Mouse (Mus musculus) lung, postnatal 0 days (tissue): ENCODE results near the gene Midn. TPM values are rescaled to one million over a fixed set of nuclear protein-coding genes. Genes with fewer than 3 reads are reported as not detected.

Experiments used
- ATAC-seq: fragments of 200-750 bp; cut with Nextera tagmentation; 2 replicates; pipeline ENCODE4 v1.8.0; 2017; ENCODE audit warnings: moderate library complexity
- DNase-seq: peaks from one replicate; pipeline ENCODE4 v3.0.0-alpha.2; 2016; ENCODE audit warnings: low spot score
- H3K27ac ChIP-seq: fragments of 300-500 bp; sonication (generic); 2 replicates; pipeline ENCODE4 v1.5.1; 2014; ENCODE audit warnings: antibody characterized with exemption, mild to moderate bottlenecking, low read length, mixed read lengths
- H3K27me3 ChIP-seq: fragments of 300-500 bp; sonication (generic); replicated peaks from 2 replicates; pipeline ENCODE4 v1.6.1; 2014; ENCODE audit warnings: low read length, mixed read lengths; ENCODE audit not compliant: insufficient read depth
- H3K36me3 ChIP-seq: fragments of 300-500 bp; sonication (generic); 2 replicates; pipeline ENCODE4 v1.6.1; 2014; ENCODE audit warnings: low read length, mixed read lengths; ENCODE audit not compliant: insufficient read depth
- H3K4me1 ChIP-seq: fragments of 300-500 bp; sonication (generic); 2 replicates; pipeline ENCODE4 v1.6.1; 2014; ENCODE audit warnings: antibody characterized with exemption, low read depth, low read length, mixed read lengths; ENCODE audit not compliant: insufficient read depth
- H3K4me2 ChIP-seq: fragments of 300-500 bp; sonication (generic); replicated peaks from 2 replicates; pipeline ENCODE4 v1.6.1; 2014; ENCODE audit warnings: low read depth, mild to moderate bottlenecking, low read length, moderate library complexity, mixed read lengths
- H3K4me3 ChIP-seq: fragments of 300-500 bp; sonication (generic); 2 replicates; pipeline ENCODE4 v1.5.1; 2014; ENCODE audit warnings: low read depth, low read length
- H3K9ac ChIP-seq: fragments of 300-500 bp; sonication (generic); replicated peaks from 2 replicates; pipeline ENCODE4 v1.6.1; 2014; ENCODE audit warnings: low read depth, mild to moderate bottlenecking
- H3K9me3 ChIP-seq: fragments of 300-500 bp; sonication (generic); 2 replicates; pipeline ENCODE4 v1.6.1; 2016; ENCODE audit warnings: low read length, mixed read lengths
- CTCF ChIP-seq: IDR thresholded peaks from 2 replicates; pipeline ENCODE4 v1.5.1; 2016; ENCODE audit warnings: antibody characterized with exemption, mild to moderate bottlenecking
- EP300 ChIP-seq: IDR thresholded peaks from 2 replicates; pipeline ENCODE4 v1.6.1; 2016; ENCODE audit warnings: antibody characterized with exemption, mild to moderate bottlenecking, control low read depth
- WGBS: fragments of 180-500 bp; shearing (Covaris S2); extraction: QIAGEN DNeasy Blood & Tissue Kit; methylation state at CpG from one replicate; pipeline ENCODE4 v1.1.7; 2014; 5-methylcytosine and 5-hydroxymethylcytosine counted together
- polyA plus RNA-seq: library from polyadenylated mRNA; unstranded; fragments of >200 nt; fragmentation: Nextera tagmentation; extraction: Ambion mirVana; gene quantifications from 2 replicates; pipeline ENCODE4 v1.2.1, GENCODE M21; 2015

Midn gene
- polyA plus RNA-seq, 1 experiment from 2014 or later: 13.2 TPM

DNA sequence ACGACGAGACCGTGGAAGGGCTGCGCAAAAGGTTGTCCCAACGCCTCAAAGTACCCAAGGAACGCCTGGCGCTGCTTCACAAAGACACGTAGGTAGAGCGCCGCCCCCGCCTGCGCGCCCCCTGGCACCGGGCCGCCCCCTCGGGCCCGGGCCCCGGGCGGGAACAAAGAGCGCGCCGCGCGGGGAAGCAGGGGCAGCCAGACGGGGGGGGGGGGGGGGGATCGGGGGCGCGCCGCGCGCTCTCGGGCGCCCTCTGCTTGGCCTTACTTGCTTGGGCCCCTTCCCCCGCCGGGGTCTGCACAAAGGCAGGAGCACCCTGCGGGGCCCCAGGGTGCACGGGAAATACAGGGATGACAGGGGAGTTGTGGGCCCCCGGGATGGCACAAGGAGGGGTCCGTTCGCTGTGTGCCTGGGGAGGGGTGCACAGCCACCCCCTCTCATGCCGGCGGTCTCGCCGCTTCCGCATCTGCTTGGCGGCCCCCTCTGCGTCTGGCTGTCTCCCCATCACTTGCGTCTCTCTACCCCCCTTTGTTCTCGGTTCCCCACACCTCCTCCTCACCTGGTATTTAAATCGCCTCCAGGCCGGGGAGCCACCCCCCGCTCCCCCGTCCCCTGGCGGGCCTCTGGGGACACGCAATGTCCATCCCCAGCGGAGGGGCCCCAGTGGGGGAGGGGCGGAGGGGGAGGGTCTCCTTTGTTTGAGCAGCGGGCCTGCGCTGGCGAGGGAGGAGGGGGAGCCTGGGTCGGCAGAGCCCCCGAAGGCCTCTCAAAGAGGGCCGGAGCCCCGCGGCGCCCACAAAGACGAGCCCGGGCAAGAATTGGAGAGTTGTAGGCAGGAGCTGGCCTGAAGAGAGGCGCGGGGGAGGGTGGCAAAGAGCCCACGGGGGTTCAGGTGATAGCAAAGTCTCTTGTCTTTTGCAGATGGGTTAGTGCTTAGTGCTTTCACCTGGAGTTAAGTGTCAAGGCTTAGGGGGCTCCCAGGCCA lies 2.4 kb downstream of the Midn start:
- peaks cover 31% of the 10 kb centered on the region for H3K4me1 ChIP-seq
- WGBS: under 1% methylated on average over 32 of the region's 71 CpGs
- peak overlapping the region; percentile 96 for H3K27ac ChIP-seq
- H3K27me3 ChIP-seq: no peaks in the 10 kb centered on the region
- H3K9ac ChIP-seq: peak overlapping the region; percentile 77
- H3K36me3 ChIP-seq: peaks cover 29% of the 10 kb centered on the region
- peak overlapping the region; percentile 90 for H3K4me2 ChIP-seq
- DNase-seq (peak; percentile 56), ATAC-seq (no peak)
- peak overlapping the region; percentile 85 for H3K4me3 ChIP-seq
- no peaks in the 10 kb centered on the region for H3K9me3 ChIP-seq
- no peak; the same call in 1 of the 2 replicates for TF ChIP-seq CTCF
- no peak for TF ChIP-seq EP300

GRCm38 (mm10) chr10:80151211-80152034 lies 3.4 kb downstream of the Midn start:
- no peaks in the 10 kb centered on the region for H3K27me3 ChIP-seq
- H3K4me3 ChIP-seq: peak overlapping the region; percentile 85
- peak overlapping the region; percentile 90 for H3K4me2 ChIP-seq
- WGBS: under 1% methylated on average over 22 of the region's 26 CpGs
- no peaks in the 10 kb centered on the region for H3K9me3 ChIP-seq
- peak; percentile 85 for DNase-seq
- peak overlapping the region; percentile 77 for H3K9ac ChIP-seq
- peaks cover 35% of the 10 kb centered on the region for H3K36me3 ChIP-seq
- no peak for ATAC-seq
- TF ChIP-seq EP300 (no peak; the same call in none of the 2 replicates), CTCF (no peak)
- peaks cover 30% of the 10 kb centered on the region for H3K4me1 ChIP-seq
- peak overlapping the region; percentile 96 for H3K27ac ChIP-seq

DNA sequence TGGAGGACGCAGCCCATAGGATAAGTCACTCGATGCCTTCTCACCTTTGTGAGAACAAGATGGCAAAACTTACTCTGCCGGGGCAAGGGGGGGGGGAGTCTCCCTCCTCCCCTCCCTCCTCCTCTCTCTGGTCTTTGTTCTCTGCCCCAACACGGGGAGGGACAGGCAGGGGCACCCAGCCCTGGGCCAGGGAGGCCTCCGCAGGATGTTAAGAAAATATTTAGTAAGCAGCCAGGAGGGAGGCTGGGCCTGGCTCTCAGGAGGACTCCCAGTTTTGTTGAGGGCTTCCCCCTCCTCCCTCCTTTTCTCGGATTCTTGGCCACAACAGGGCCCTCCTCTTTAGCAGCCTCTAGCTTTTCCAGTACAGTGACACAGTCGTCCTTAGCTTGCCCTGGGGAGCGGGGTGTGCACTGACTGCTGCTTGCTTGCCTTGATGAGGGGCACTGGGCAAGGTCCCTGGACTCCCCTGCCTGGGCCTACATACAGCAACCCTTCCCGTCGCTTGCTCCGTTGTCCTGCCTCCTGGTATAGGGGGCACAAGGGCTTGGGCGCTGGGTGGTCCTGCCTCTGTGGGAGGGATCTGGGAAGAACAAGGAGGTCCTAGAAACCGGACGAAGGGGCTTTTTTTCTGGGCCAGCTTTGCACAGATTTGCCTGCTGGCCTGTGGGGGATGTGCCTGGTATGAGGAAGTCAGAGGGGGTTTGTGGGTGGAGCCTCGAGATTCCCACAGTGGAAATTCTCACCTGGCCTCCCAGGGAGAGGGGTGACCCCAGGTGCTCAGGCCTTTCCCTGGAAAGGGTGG lies 4.2 kb downstream of the Midn start:
- peak; percentile 6 for ATAC-seq
- Histone ChIP-seq H3K4me3 (peak overlapping the region; percentile 85), H3K9me3 (no peaks in the 10 kb centered on the region), H3K27me3 (no peaks in the 10 kb centered on the region), H3K27ac (peak overlapping the region; percentile 96), H3K4me2 (peak overlapping the region; percentile 90), H3K4me1 (peaks cover 33% of the 10 kb centered on the region), H3K9ac (peak overlapping the region; percentile 77), H3K36me3 (peaks cover 43% of the 10 kb centered on the region)
- DNase-seq: peak; percentile 94
- 3% methylated on average over 14 of the region's 15 CpGs for WGBS
- TF ChIP-seq CTCF: no peak
- peak; percentile 38; the same call in 1 of the 2 replicates for TF ChIP-seq EP300

GRCm38 (mm10) chr10:80152873-80153260 lies 4.8 kb downstream of the Midn start:
- peaks cover 46% of the 10 kb centered on the region for H3K36me3 ChIP-seq
- no peaks in the 10 kb centered on the region for H3K9me3 ChIP-seq
- H3K9ac ChIP-seq: peak overlapping the region; percentile 77
- TF ChIP-seq CTCF: no peak
- no peak for TF ChIP-seq EP300
- peak overlapping the region; percentile 96 for H3K27ac ChIP-seq
- DNase-seq (peak; percentile 84), ATAC-seq (no peak)
- no peaks in the 10 kb centered on the region for H3K27me3 ChIP-seq
- 28% methylated on average over 3 of the region's 3 CpGs for WGBS
- H3K4me2 ChIP-seq: peak overlapping the region; percentile 90
- peak overlapping the region; percentile 85 for H3K4me3 ChIP-seq
- H3K4me1 ChIP-seq: peaks cover 37% of the 10 kb centered on the region

GRCm38 (mm10) chr10:80153713-80154112 lies 5.6 kb downstream of the Midn start:
- no peak for DNase-seq
- Histone ChIP-seq H3K4me1 (peaks cover 41% of the 10 kb centered on the region), H3K9ac (no peak overlapping the region), H3K27ac (peak overlapping the region; percentile 96), H3K4me3 (peak overlapping the region; percentile 85; the same call in 1 of the 2 replicates), H3K27me3 (no peaks in the 10 kb centered on the region), H3K9me3 (no peaks in the 10 kb centered on the region), H3K36me3 (peaks cover 46% of the 10 kb centered on the region), H3K4me2 (peak overlapping the region; percentile 90)
- TF ChIP-seq CTCF: no peak
- 72% methylated on average over 19 of the region's 19 CpGs for WGBS
- ATAC-seq: no peak
